In the genomic region with DNA sequence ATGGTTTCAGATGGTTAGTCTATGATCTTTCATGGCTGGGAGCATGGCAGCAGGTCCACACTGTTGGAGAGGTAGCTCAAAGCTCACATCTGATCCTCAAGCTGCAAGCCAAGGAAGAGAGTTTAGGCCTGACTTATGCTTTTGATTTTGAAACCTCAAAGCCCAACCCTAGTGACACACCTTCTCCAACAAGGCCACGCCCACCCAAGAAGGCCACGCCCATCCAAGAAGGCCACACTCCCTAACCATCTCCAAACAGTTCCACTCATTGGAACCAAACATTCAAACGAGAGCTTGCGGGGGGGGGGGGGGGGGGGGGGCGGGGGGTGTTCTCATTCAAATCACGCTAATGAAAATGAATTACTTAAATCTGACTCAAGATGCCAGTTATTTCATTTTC, we compare ENCODE assay signal across 33 mouse cellular contexts. TPM values are rescaled to one million over a fixed set of nuclear protein-coding genes. Genes with fewer than 3 reads are reported as not detected.
A peak's percentile ranks its signal among the peaks of the same experiment; 100 is the strongest.
DNase-seq lines count a peak whose midpoint lies in the region; ATAC-seq and TF ChIP-seq lines count a peak whose summit lies in the region.
"Had no signal": no experiment of that assay in that cellular context is flagged by ENCODE, and none has a peak within 500 bp of the region (broad histone marks: within the 10 kb centered on the region; RNA-seq: fewer than 3 reads in every experiment).

No protein-coding gene starts in this region.

- H3K4me2 ChIP-seq in CH12.LX (ENCODE audit: insufficient read depth, low read depth, poor library complexity, severe bottlenecking): no peak overlapping the region
- H3K4me2 ChIP-seq: forebrain, embryonic 15.5 days; heart, embryonic 12.5 days; kidney, embryonic 15.5 days; midbrain, embryonic 13.5 days had no signal

- peaks cover 6 to 20% of the 10 kb centered on the region in 2 experiments for H3K4me1 ChIP-seq in CH12.LX (ENCODE audit: control insufficient read depth in 1 of 2, insufficient read depth in 2 of 2)
- H3K4me1 ChIP-seq: forebrain, embryonic 15.5 days; kidney, embryonic 15.5 days; midbrain, embryonic 13.5 days had no signal

- peak; percentile 23 for DNase-seq in CD4-positive, CD25-positive, alpha-beta regulatory T cell, adult 2 months (ENCODE audit: low read depth, low spot score)
- peak; percentile 35 for DNase-seq in CH12.LX (ENCODE audit: extremely low read depth)
- DNase-seq in ZHBTc4 (ENCODE audit: low read depth, low spot score): peak; percentile 57
- DNase-seq in left cerebral cortex, postnatal 25 days (ENCODE audit: low spot score in 2 of 2): no peak
- DNase-seq in gastrocnemius, adult 18-20 months (ENCODE audit: low spot score): no peak
- DNase-seq: adrenal gland, postnatal 10 days; cerebellum, adult 11 months; cerebellum, adult 9-10 months; cerebellum, postnatal 36 days; gastrocnemius, adult 2 months; gastrocnemius, postnatal 36 days; heart, adult 2 months; kidney, adult 18-20 months; kidney, postnatal 25 days; left cerebral cortex, postnatal 4 days; lung, postnatal 36 days; retina, postnatal 1 day; right cerebral cortex, postnatal 14 days had no signal

- ATAC-seq in CD4-positive, CD25-positive, alpha-beta regulatory T cell, adult 4 months: no peak
- peak; percentile 35; the same call in 1 of the 2 replicates for ATAC-seq in megakaryocyte progenitor cell, adult 5-6 weeks (replicated peaks; ENCODE audit: poor library complexity)
- no peak for ATAC-seq in activated CD4-positive, CD25-positive, alpha-beta regulatory T cell, adult 4 months
- ATAC-seq: forebrain, embryonic 15.5 days; hindbrain, embryonic 16.5 days; midbrain, embryonic 13.5 days had no signal

- no peaks in the 10 kb centered on the region for H3K36me3 ChIP-seq in CH12.LX (replicated peaks in 1 of 2; ENCODE audit: control insufficient read depth in 1 of 2, insufficient read depth in 1 of 2, low read length in 1 of 2)
- H3K36me3 ChIP-seq: forebrain, embryonic 15.5 days; G1E; heart, embryonic 12.5 days; kidney, embryonic 15.5 days; midbrain, embryonic 13.5 days had no signal

- no peak for TF ChIP-seq RAD21 in CH12.LX (IDR thresholded peaks at IDR 0.05; ENCODE audit: low read depth, low read length)

- no peak overlapping the region for H3K4me3 ChIP-seq in CH12.LX (replicated peaks in 1 of 3; ENCODE audit: low read depth in 2 of 3, low read length in 2 of 3, poor library complexity in 1 of 3)
- H3K4me3 ChIP-seq: forebrain, embryonic 15.5 days; gastrocnemius, adult 2 months; heart, adult 2 months; heart, embryonic 12.5 days; kidney, embryonic 15.5 days; megakaryocyte, embryonic 14.5 days; midbrain, embryonic 13.5 days had no signal

- no peaks in the 10 kb centered on the region for H3K27me3 ChIP-seq in CH12.LX (replicated peaks)
- H3K27me3 ChIP-seq: forebrain, embryonic 15.5 days; heart, embryonic 12.5 days; kidney, embryonic 15.5 days; megakaryocyte, embryonic 14.5 days; midbrain, embryonic 13.5 days had no signal

- in situ Hi-C loops in CH12.LX (cut with MboI; ENCODE audit: low pct_ligation_motif_present, low pct_unique_long_range_greater_than_20kb, low sequenced_read_pairs): no loop called here

- no peak overlapping the region for H3K9ac ChIP-seq in CH12.LX (ENCODE audit: insufficient read depth, low read depth)
- H3K9ac ChIP-seq: forebrain, embryonic 15.5 days; heart, embryonic 12.5 days; kidney, embryonic 15.5 days; midbrain, embryonic 13.5 days had no signal

- H3K9me3 ChIP-seq in CH12.LX (replicated peaks; ENCODE audit: low read length): peaks cover 4% of the 10 kb centered on the region
- H3K9me3 ChIP-seq: forebrain, embryonic 15.5 days; G1E; heart, embryonic 12.5 days; kidney, embryonic 15.5 days; midbrain, embryonic 13.5 days had no signal

- H3K27ac ChIP-seq in CH12.LX (ENCODE audit: insufficient read depth, low read depth): no peak overlapping the region
- H3K27ac ChIP-seq: forebrain, embryonic 15.5 days; gastrocnemius, adult 2 months; heart, adult 2 months; kidney, embryonic 15.5 days; midbrain, embryonic 13.5 days had no signal

- TF ChIP-seq POLR2A in CH12.LX (IDR thresholded peaks at IDR 0.05; ENCODE audit: low read depth, low read length): no peak

- intact Hi-C loops in left cerebral cortex, postnatal 25 days (cut with DNase I): no loop called here

- H3K79me2 ChIP-seq in CH12.LX (replicated peaks; ENCODE audit: control insufficient read depth, extremely low read depth, insufficient read depth, poor library complexity, severe bottlenecking): no peaks in the 10 kb centered on the region

- dilution Hi-C loops in CH12.LX (cut with MboI; ENCODE audit: extremely low pct_ligation_motif_present, extremely low pct_unique_long_range_greater_than_20kb, low sequenced_read_pairs): no loop called here

- TF ChIP-seq CTCF in CH12.LX (conservative IDR thresholded peaks at IDR 0.05 in 1 of 2, IDR thresholded peaks at IDR 0.05 in 1 of 2; ENCODE audit: low read depth in 2 of 2, low read length in 2 of 2): no peak

- no peak for TF ChIP-seq EP300 in CH12.LX (IDR thresholded peaks at IDR 0.05; ENCODE audit: low read length)

TF ChIP-seq in CH12.LX, 34 proteins besides CTCF, POLR2A, EP300 and RAD21:
- TF ChIP-seq PAX5 (IDR thresholded peaks at IDR 0.05; ENCODE audit: low read length) (no peak), IRF4 (IDR thresholded peaks at IDR 0.05; ENCODE audit: low read depth, low read length) (no peak), NELFE (IDR thresholded peaks at IDR 0.05; ENCODE audit: low read depth, low read length) (no peak), JUN (IDR thresholded peaks at IDR 0.05; ENCODE audit: insufficient read depth, low read depth, low read length) (no peak), MAFK (IDR thresholded peaks at IDR 0.05; ENCODE audit: insufficient replicate concordance, low read length) (no peak), ZNF384 (IDR thresholded peaks at IDR 0.05; ENCODE audit: low read depth, low read length) (no peak), MEF2A (IDR thresholded peaks at IDR 0.05; ENCODE audit: borderline replicate concordance, low read depth, low read length) (no peak), KAT2A (IDR thresholded peaks at IDR 0.05; ENCODE audit: insufficient replicate concordance, low read length) (no peak), E2F4 (IDR thresholded peaks at IDR 0.05; ENCODE audit: insufficient replicate concordance, low read depth, low read length) (no peak), TBP (conservative IDR thresholded peaks at IDR 0.05; ENCODE audit: low read depth, low read length) (no peak), GABPA (IDR thresholded peaks at IDR 0.05; ENCODE audit: insufficient replicate concordance, low read depth, low read length) (no peak), UBTF (IDR thresholded peaks at IDR 0.05; ENCODE audit: low read depth, low read length) (no peak), SIN3A (IDR thresholded peaks at IDR 0.05; ENCODE audit: low read length) (no peak), MYC (IDR thresholded peaks at IDR 0.05; ENCODE audit: low read depth, low read length) (no peak), ZKSCAN1 (IDR thresholded peaks at IDR 0.05; ENCODE audit: borderline replicate concordance, low read depth, low read length) (no peak), MXI1 (IDR thresholded peaks at IDR 0.05; ENCODE audit: low read depth, low read length) (no peak), CHD2 (IDR thresholded peaks at IDR 0.05; ENCODE audit: low read length) (no peak), POLR2AphosphoS2 (IDR thresholded peaks at IDR 0.05; ENCODE audit: low read depth, low read length) (no peak), SMC3 (IDR thresholded peaks at IDR 0.05; ENCODE audit: low read depth, low read length) (no peak)

RNA-seq across cellular contexts. Expression of gene Golph3, which starts 19.5 kb away (rescaled TPM):
- polyA plus RNA-seq in CD4-positive, CD25-positive, alpha-beta regulatory T cell, adult 4 months (2017; shearing (Covaris generic)): 10 to 100 TPM; 17.8 to 30.3 TPM
- total RNA-seq in CH12.LX (2012; rRNA removed) (67.2 and 75.2 TPM in 2 replicates), CH12.LX (2014; rRNA removed) (208 and 214 TPM in 2 replicates)
- polyA plus RNA-seq in CH12.LX (2012; ENCODE audit: insufficient read length, low read depth): 90.7 and 97.2 TPM in 2 replicates
- total RNA-seq in megakaryocyte progenitor cell, adult 5-6 weeks (2015): 110 and 118 TPM in 2 replicates
- 86.6 and 94.4 TPM in 2 replicates for total RNA-seq in megakaryocyte progenitor cell, adult 5-6 weeks (2017)
- 100 to 1,000 TPM; 104 TPM for total RNA-seq in left cerebral cortex, postnatal 25 days (2021)
- polyA plus RNA-seq in activated CD4-positive, CD25-positive, alpha-beta regulatory T cell, adult 4 months (2017; shearing (Covaris generic)): 10 to 100 TPM; 31.8 to 35.4 TPM
- total RNA-seq in gastrocnemius, adult 18-20 months (2021): 10 to 100 TPM; 70.2 to 77.9 TPM

RNA-seq across cellular contexts. Expression of gene 1810049J17Rik, which starts 19.9 kb away (rescaled TPM):
- not detected for polyA plus RNA-seq in CD4-positive, CD25-positive, alpha-beta regulatory T cell, adult 4 months (2017; shearing (Covaris generic))
- 17.6 and 21.5 TPM in 2 replicates for total RNA-seq in CH12.LX (2012; rRNA removed)
- total RNA-seq in CH12.LX (2014; rRNA removed): not detected in 2 replicates
- 0.74 TPM in 1 of 2 replicates, not detected in the other for polyA plus RNA-seq in CH12.LX (2012; ENCODE audit: insufficient read length, low read depth)
- total RNA-seq in megakaryocyte progenitor cell, adult 5-6 weeks (2015): not detected in 2 replicates
- 0.58 TPM in 1 of 2 replicates, not detected in the other for total RNA-seq in megakaryocyte progenitor cell, adult 5-6 weeks (2017)
- total RNA-seq in left cerebral cortex, postnatal 25 days (2021): 1 to 10 TPM; 2.0 to 2.4 TPM
- not detected for polyA plus RNA-seq in activated CD4-positive, CD25-positive, alpha-beta regulatory T cell, adult 4 months (2017; shearing (Covaris generic))
- under 1 TPM; 0.76 to 0.78 TPM for total RNA-seq in gastrocnemius, adult 18-20 months (2021)
- total RNA-seq: gastrocnemius, adult 2 months; gastrocnemius, postnatal 36 days; heart, adult 2 months; left cerebral cortex, postnatal 4 days; monocyte, adult 5-6 weeks had no signal
- polyA plus RNA-seq: embryonic facial prominence, embryonic 11.5 days; frontal cortex, adult 2 months; heart, adult 2 months; hindbrain, embryonic 11.5 days; kidney, embryonic 15.5 days; small intestine, adult 2 months had no signal

Comparison
In these comparisons a context has a peak if more than half of its experiments do, and no peak if none do; other contexts are left out.
1. DNase-seq: peak in CD4-positive, CD25-positive, alpha-beta regulatory T cell, adult 2 months (single experiment), CH12.LX (single experiment) and ZHBTc4 (single experiment); none in left cerebral cortex, postnatal 25 days (0 of 2) and gastrocnemius, adult 18-20 months (single experiment).